Mouse (Mus musculus): ENCODE measurements around the gene Uggt1. TPM values are rescaled to one million over a fixed set of nuclear protein-coding genes. Genes with fewer than 3 reads are reported as not detected.

Uggt1 gene
- polyA plus RNA-seq (2017; shearing (Covaris generic)) = 60.4 TPM

DNA sequence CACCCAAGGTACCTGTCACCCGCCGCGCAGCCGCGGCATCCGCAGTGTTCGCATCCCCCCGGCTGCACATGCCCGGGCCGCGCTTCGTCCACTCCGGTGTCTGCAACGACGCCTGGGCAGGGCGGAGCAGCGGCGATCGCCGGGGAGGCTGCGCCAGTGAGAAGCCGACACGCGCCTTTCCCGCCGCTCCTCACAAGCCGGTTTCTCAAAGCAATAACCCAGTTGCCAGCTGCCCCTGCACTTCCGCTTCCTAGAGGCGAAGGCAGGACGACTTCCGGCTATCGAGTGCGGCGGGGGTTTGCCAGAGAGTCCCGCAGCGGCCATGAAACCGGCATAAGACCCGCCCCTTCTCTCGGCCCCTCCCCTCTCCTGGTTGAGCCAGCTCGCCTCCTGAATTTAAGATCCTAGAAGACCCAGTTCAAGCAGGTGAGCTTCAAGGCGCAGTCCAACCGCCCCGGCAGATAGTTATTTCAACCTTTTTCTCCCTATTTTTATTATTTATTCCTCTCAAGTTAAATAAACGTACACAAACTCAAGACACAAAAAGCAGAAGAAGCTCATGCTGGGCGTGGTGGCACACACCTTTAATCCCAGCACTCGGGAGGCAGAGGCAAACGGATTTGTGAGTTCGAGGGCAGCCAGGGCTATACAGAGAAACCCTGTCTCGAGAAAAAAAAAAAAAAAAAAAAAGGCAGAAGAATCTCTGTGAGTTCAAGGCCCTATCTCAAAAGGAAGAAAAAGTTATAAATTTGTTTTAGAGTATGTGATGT, at the start of gene Uggt1:
Gene Uggt1, minus strand, starts transcription at position 663 of the 770 bp plus-strand sequence.

DNA sequence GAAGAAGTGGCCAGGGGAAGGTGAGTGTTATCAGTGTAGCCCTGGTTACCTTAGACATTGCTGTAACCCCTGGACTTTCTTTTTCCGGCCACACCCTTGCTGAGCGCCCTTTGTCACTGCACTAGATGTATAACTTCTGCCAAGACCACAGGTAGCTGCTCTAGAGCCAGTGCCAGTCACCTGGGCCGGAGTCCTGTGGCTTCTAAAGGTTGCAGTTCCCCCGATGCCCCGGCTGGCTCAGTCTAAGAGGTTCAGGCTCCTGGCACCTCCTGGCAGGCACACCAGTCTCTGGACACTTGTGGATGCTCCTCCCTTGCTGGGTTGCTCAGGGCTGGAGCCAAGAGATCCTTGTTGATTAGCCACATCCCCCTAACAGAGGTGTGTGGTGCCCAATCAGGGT, 29.9 kb upstream of the Uggt1 start, which contains the start of gene Neurl3:
Gene Neurl3, minus strand, starts transcription at position 225 of the 400 bp plus-strand sequence.

Other genes with a start within 250 kb of the Uggt1 start
- gene Hs6st1, start 176.3 kb downstream of the Uggt1 start, polyA plus RNA-seq (2017; shearing (Covaris generic)) = 1.2 TPM
- gene Neurl3, start 30.0 kb upstream of the Uggt1 start, polyA plus RNA-seq (2017; shearing (Covaris generic)) = 120 TPM
- 133 TPM for gene Arid5a, start 63.0 kb upstream of the Uggt1 start, polyA plus RNA-seq (2017; shearing (Covaris generic))
- gene Kansl3, start 124.5 kb upstream of the Uggt1 start, polyA plus RNA-seq (2017; shearing (Covaris generic)) = 62.0 TPM
- 2.0 TPM for gene Fer1l5, start 127.6 kb upstream of the Uggt1 start, polyA plus RNA-seq (2017; shearing (Covaris generic))
- 41.8 TPM for gene Lman2l, start 200.6 kb upstream of the Uggt1 start, polyA plus RNA-seq (2017; shearing (Covaris generic))
- gene Cnnm4, start 226.9 kb upstream of the Uggt1 start, polyA plus RNA-seq (2017; shearing (Covaris generic)) = 2.3 TPM